Mouse (Mus musculus): Measurements from ENCODE around the gene Osgep. TPM values are rescaled to one million over a fixed set of nuclear protein-coding genes. Genes with fewer than 3 reads are reported as not detected.
A peak's percentile ranks its signal among the peaks of the same experiment; 100 is the strongest.
"Not testable (repeated sequence)": the region's sequence is repeated elsewhere in the genome, so short reads cannot be mapped to it uniquely, and the experiment has no call there.

Osgep gene
- polyA plus RNA-seq (2014; fragmentation: Nextera tagmentation; extraction: Ambion mirVana), result 157 and 165 TPM in 2 replicates

DNA sequence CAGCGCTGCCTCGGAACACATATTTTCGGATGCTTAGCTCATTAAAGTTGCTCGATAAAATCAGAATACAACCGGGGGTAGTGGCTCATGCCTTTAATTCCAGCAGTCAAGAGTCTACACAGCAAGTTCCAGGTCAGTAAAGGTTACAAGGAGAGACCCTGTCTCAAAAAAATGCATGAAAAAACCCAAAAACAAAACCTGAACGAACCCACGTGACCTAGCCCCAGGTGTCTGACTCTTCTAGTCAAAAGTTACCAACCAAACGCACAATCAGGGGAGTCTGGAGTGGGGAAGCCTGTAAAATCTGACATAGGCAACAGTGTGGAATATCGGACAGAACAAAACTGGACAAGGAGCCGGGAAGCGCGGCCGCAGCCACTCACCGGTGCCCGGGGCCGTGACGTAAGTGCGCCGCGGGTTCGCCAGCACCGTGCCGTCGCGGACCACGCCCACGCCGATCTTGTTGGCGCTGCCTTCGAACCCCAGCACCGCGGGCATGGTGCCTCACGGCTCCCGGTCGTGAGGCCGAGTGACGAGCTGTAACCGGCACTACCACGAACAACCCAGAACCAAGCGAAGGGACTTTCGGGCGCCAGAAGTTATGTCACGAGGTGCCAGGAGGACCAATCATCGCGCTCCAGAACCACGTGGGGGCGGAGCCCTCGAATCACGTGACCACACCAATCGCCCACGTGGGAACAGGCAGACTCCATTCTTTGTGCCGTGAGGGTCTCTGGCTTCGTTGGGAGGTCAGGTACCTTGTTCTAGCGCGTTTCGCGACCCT, at the start of gene Osgep, which contains the start of gene Apex1:
Gene Osgep, minus strand, starts transcription at position 613 of the 784 bp plus-strand sequence.
Gene Apex1, plus strand, starts transcription at position 688 of the 784 bp plus-strand sequence.
- peaks cover 14% of the 10 kb centered on the region for H3K4me1 ChIP-seq (ENCODE audit: control insufficient read depth, insufficient read depth, low read length)
- H3K9ac ChIP-seq (ENCODE audit: low read length), result peak within 1 kb of the TSS; percentile 95
- peaks cover 8% of the 10 kb centered on the region; the same call in 1 of the 2 replicates for H3K36me3 ChIP-seq (ENCODE audit: control insufficient read depth, insufficient read depth, low read length)
- peak within 1 kb of the TSS; percentile 83 for H3K27ac ChIP-seq (ENCODE audit: low read depth, low read length)
- DNase-seq (ENCODE audit: low spot score, missing footprints), result peak; percentile 99
- H3K4me2 ChIP-seq, result peak within 1 kb of the TSS; percentile 73
- peak within 1 kb of the TSS; percentile 81 for H3K4me3 ChIP-seq (ENCODE audit: low read depth, low read length)
- ATAC-seq (ENCODE audit: low FRiP score), result peak; percentile 96
- WGBS, result under 1% methylated on average over 57 of the region's 57 CpGs
- no peaks in the 10 kb centered on the region for H3K27me3 ChIP-seq (ENCODE audit: control insufficient read depth, insufficient read depth, low read length)
- H3K9me3 ChIP-seq (ENCODE audit: control insufficient read depth, low read length), result no peaks in the 10 kb centered on the region

DNA sequence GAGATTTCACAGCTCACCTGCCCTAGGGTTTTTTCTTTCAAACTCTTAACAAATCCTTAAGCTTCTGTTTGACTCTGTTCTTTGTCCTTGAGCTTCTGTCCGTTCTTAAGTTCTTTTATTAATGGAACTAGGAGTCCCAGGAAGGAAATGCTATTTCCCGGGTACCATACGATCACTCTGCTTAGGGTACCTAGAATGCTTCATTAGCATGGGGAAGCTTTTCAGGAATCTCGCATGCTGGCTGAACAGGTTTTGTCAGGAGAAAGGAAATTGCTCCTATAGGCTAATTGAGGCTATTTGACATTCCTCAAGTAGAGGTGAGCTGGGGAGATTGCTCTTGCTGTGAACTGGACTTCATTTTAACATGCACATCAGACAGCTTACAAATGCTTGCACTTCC, 49.0 kb upstream of the Osgep start:
- DNase-seq (ENCODE audit: low spot score, missing footprints), result no peak

DNA sequence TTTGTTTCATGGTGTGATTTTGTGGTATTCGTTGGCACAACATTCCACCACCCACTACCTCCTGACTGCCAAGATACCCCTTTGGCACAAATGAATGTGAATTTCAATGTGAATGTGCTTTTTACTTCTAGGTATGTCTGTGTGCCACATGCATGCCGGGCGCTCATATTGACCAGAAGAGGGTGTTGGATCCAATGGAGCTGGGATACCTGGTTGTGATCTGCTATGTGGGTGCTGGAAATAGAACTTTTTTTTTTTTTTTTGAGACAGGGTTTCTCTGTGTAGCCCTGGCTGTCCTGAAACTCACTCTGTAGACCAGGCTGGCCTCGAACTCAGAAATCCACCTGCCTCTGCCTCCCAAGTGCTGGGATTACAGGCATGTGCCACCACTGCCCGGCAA, 48.4 kb upstream of the Osgep start:
- not testable (repeated sequence) for H3K4me1 ChIP-seq (ENCODE audit: control insufficient read depth, insufficient read depth, low read length); H3K4me2 ChIP-seq; H3K27me3 ChIP-seq (ENCODE audit: control insufficient read depth, insufficient read depth, low read length); H3K9ac ChIP-seq (ENCODE audit: low read length); H3K9me3 ChIP-seq (ENCODE audit: control insufficient read depth, low read length); ATAC-seq (ENCODE audit: low FRiP score); H3K36me3 ChIP-seq (ENCODE audit: control insufficient read depth, insufficient read depth, low read length); H3K27ac ChIP-seq (ENCODE audit: low read depth, low read length); H3K4me3 ChIP-seq (ENCODE audit: low read depth, low read length); DNase-seq (ENCODE audit: low spot score, missing footprints)
- WGBS, result 83% methylated on average over 5 of the region's 5 CpGs

More for the DNA sequence above, 49.0 kb upstream of the Osgep start:
- WGBS, result 44% methylated on average over 4 of the region's 4 CpGs
- Histone ChIP-seq H3K9me3 (ENCODE audit: control insufficient read depth, low read length) (no peaks in the 10 kb centered on the region), H3K27me3 (ENCODE audit: control insufficient read depth, insufficient read depth, low read length) (no peaks in the 10 kb centered on the region), H3K9ac (ENCODE audit: low read length) (no peak overlapping the region), H3K4me2 (no peak overlapping the region), H3K4me1 (ENCODE audit: control insufficient read depth, insufficient read depth, low read length) (peaks cover 7% of the 10 kb centered on the region; the same call in 1 of the 2 replicates), H3K27ac (ENCODE audit: low read depth, low read length) (no peak overlapping the region), H3K4me3 (ENCODE audit: low read depth, low read length) (no peak overlapping the region), H3K36me3 (ENCODE audit: control insufficient read depth, insufficient read depth, low read length) (no peaks in the 10 kb centered on the region)
- ATAC-seq (ENCODE audit: low FRiP score), result no peak

DNA sequence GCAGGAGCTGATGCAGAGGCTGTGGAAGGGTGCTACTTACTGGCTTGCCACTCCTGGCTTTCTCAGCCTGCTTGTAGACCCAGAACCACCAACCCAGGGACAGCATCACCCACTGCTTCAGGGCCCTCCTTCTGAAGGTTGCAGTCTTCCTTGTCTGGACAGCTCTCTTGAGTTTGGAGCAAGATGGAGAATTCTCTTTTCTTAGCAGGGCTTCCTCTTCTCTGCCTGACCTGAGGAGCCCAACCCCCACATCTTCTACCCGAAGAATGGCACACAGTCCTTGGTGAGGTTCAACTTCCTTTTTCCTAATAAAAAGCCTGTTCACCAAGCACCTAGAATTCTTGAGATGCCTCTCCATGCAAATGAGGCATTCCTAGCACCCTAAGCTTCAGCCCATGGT, 46.1 kb upstream of the Osgep start:
- DNase-seq (ENCODE audit: low spot score, missing footprints) (no peak), ATAC-seq (ENCODE audit: low FRiP score) (no peak)
- Histone ChIP-seq H3K36me3 (ENCODE audit: control insufficient read depth, insufficient read depth, low read length) (no peaks in the 10 kb centered on the region), H3K27ac (ENCODE audit: low read depth, low read length) (no peak overlapping the region), H3K4me3 (ENCODE audit: low read depth, low read length) (no peak overlapping the region), H3K9ac (ENCODE audit: low read length) (no peak overlapping the region), H3K4me2 (no peak overlapping the region), H3K27me3 (ENCODE audit: control insufficient read depth, insufficient read depth, low read length) (no peaks in the 10 kb centered on the region), H3K9me3 (ENCODE audit: control insufficient read depth, low read length) (no peaks in the 10 kb centered on the region), H3K4me1 (ENCODE audit: control insufficient read depth, insufficient read depth, low read length) (peaks cover 7% of the 10 kb centered on the region; the same call in 1 of the 2 replicates)
- WGBS, result 80% methylated on average over 1 of the region's 1 CpGs

DNA sequence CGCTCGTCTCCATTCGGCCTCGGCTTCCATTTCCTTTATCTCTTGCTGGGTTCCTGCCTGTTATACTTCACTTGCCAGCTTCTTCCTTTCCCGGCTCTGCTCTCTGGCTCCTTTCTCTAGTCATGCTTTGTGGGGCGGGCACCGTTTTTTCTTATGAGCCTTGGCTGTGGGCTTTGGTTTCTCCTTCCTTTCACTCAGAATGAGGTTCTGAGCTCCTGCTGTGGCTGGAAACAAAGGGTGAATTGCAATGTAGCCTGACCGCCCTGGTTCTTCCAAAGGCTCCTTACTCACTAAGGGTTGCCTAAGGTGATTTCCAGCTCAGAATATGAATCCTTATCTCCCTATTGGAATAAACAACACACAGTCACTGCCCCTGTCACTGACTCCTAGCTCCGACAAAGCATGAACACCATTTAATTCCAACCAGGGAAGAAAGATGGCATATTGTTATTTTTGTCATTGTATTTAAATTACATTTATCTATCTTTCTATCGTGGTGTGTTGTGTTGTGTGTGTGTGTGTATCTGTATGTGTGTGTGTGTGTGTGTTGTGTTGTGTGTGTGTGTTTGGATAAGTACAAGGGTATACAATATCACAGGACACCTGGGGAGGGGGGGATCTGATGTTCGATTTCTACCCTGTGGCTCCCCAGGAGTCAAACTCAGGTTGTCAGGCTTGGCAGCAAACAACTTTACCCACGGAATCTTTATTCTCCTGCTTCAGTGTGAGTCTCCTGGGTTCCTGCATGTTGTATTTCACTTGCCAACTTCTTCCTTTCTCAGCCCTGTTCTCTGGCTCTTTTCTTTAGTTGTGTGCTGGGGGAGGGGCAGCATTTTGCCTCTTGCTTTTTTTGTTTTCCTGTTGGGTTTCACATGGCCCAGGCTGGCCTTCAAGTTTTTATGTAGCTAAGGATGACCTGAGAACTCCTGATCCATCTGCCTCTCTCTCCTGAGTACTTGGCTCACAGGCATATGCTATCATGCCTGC, 45.2 kb upstream of the Osgep start:
- H3K27ac ChIP-seq (ENCODE audit: low read depth, low read length), result no peak overlapping the region
- 13% methylated on average over 12 of the region's 12 CpGs for WGBS

DNA sequence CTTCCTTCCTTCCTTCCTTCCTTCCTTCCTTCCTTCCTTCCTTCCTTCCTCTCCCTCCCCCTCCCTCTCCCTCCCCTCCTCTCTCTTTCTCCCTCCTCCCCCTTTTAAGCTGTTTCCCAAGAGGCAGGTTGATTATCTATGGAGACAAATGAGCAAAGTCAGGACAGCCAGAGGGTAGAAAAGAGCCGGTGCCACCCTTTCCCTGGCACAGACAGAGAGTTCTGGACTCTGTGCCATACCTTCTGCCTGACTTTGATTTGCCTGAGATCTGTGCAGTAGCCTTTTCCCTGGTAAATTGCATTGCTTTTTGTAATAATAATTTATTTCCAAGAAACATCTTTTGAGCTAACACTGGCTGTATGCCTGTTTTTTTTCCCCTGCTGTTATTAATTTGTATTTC, 44.3 kb upstream of the Osgep start:
- no peak overlapping the region for H3K4me2 ChIP-seq
- H3K36me3 ChIP-seq (ENCODE audit: control insufficient read depth, insufficient read depth, low read length), result no peaks in the 10 kb centered on the region
- no peak overlapping the region for H3K9ac ChIP-seq (ENCODE audit: low read length)
- DNase-seq (ENCODE audit: low spot score, missing footprints) (no peak), ATAC-seq (ENCODE audit: low FRiP score) (no peak)
- H3K9me3 ChIP-seq (ENCODE audit: control insufficient read depth, low read length), result no peaks in the 10 kb centered on the region
- H3K4me3 ChIP-seq (ENCODE audit: low read depth, low read length), result no peak overlapping the region
- 11% methylated on average over 1 of the region's 1 CpGs for WGBS
- H3K4me1 ChIP-seq (ENCODE audit: control insufficient read depth, insufficient read depth, low read length), result peaks cover 7% of the 10 kb centered on the region; the same call in 1 of the 2 replicates
- H3K27ac ChIP-seq (ENCODE audit: low read depth, low read length), result no peak overlapping the region
- H3K27me3 ChIP-seq (ENCODE audit: control insufficient read depth, insufficient read depth, low read length), result no peaks in the 10 kb centered on the region

More for the DNA sequence above, 45.2 kb upstream of the Osgep start:
- Histone ChIP-seq H3K4me3 (ENCODE audit: low read depth, low read length) (no peak overlapping the region), H3K36me3 (ENCODE audit: control insufficient read depth, insufficient read depth, low read length) (no peaks in the 10 kb centered on the region), H3K4me1 (ENCODE audit: control insufficient read depth, insufficient read depth, low read length) (peaks cover 7% of the 10 kb centered on the region; the same call in 1 of the 2 replicates), H3K9me3 (ENCODE audit: control insufficient read depth, low read length) (no peaks in the 10 kb centered on the region), H3K4me2 (no peak overlapping the region), H3K9ac (ENCODE audit: low read length) (peak overlapping the region; percentile 42; the same call in 1 of the 2 replicates), H3K27me3 (ENCODE audit: control insufficient read depth, insufficient read depth, low read length) (no peaks in the 10 kb centered on the region)
- DNase-seq (ENCODE audit: low spot score, missing footprints) (peak; percentile 87), ATAC-seq (ENCODE audit: low FRiP score) (no peak)

DNA sequence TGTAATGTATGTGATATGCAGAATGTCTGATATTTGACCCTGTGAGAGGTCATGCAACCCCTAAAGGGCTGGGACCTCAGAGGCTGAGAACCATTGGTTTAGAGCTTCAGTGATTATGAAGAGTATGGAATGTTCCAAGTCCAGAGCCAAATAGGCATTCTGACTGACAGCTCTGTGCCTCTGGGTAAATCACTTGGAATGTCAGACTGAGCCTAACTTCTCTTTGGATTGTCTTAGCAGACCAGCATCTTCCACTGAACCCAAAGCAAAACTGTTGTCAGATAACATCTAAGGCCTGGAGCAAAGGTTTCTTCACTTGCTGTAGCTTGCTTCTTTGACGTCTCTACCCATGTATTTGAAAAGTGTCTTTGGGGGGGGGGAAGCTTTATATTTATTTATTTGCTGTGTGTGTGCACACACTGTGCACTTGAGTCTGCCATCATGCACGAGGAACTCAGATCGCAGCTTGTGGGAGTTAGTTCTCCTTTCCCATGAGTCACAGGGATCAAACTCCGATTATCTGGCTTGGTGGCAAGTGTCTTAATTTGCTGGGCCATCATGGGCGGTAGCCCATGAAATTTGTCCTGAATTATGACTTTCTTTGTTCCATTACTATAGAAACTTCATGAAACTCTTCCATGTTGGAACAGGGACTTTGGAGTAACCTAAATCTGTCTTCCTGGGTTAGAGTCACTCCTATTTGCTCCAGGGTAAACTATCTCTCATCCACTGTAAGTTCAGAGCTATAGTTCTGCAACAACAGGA, 43.7 kb upstream of the Osgep start:
- H3K36me3 ChIP-seq (ENCODE audit: control insufficient read depth, insufficient read depth, low read length), result no peaks in the 10 kb centered on the region
- no peak overlapping the region for H3K4me2 ChIP-seq
- H3K27ac ChIP-seq (ENCODE audit: low read depth, low read length), result no peak overlapping the region
- 68% methylated on average over 5 of the region's 5 CpGs for WGBS
- peaks cover 7% of the 10 kb centered on the region; the same call in 1 of the 2 replicates for H3K4me1 ChIP-seq (ENCODE audit: control insufficient read depth, insufficient read depth, low read length)
- no peak overlapping the region for H3K9ac ChIP-seq (ENCODE audit: low read length)
- no peaks in the 10 kb centered on the region for H3K27me3 ChIP-seq (ENCODE audit: control insufficient read depth, insufficient read depth, low read length)
- no peak for DNase-seq (ENCODE audit: low spot score, missing footprints)
- H3K9me3 ChIP-seq (ENCODE audit: control insufficient read depth, low read length), result no peaks in the 10 kb centered on the region
- ATAC-seq (ENCODE audit: low FRiP score), result no peak
- H3K4me3 ChIP-seq (ENCODE audit: low read depth, low read length), result no peak overlapping the region

DNA sequence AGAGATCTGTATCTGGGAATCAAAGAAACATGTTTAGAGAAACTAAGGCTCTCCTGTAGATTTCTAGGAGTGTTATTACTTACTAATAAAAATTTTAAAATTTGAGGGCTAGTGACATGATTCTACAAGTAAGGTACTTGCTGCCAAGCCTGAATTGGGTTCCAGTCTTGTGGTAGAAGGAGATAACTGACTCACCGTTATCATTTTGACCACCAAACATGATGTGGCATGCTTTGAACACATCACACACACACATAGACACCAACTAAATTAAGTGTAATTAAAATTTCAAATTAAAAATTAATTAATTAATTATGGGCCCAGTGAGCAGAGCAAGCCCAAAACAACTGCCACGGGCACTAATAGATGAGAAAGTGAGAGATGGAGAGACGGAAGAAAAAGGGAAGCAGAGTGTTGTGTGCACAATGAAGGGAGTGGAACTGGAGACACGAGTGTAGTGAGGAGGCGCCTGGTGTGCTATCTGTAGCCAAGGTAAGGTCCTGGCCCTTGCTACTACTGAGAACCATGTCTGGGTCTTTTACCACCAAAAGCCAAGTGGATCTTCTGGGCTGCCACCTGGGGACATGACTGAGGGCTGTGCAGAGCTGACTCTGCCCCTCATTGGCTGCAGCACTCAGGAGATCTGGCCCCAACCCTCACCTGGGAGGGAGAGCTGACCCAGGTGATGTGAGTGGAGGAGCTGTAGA, 33.7 kb upstream of the Osgep start:
- not testable (repeated sequence) for ATAC-seq (ENCODE audit: low FRiP score); H3K27ac ChIP-seq (ENCODE audit: low read depth, low read length); H3K9me3 ChIP-seq (ENCODE audit: control insufficient read depth, low read length); H3K4me2 ChIP-seq; H3K9ac ChIP-seq (ENCODE audit: low read length); H3K4me1 ChIP-seq (ENCODE audit: control insufficient read depth, insufficient read depth, low read length); H3K27me3 ChIP-seq (ENCODE audit: control insufficient read depth, insufficient read depth, low read length); H3K36me3 ChIP-seq (ENCODE audit: control insufficient read depth, insufficient read depth, low read length); H3K4me3 ChIP-seq (ENCODE audit: low read depth, low read length)
- peak; percentile 47 for DNase-seq (ENCODE audit: low spot score, missing footprints)
- 89% methylated on average over 5 of the region's 5 CpGs for WGBS

All from midbrain, embryonic 11.5 days (tissue).